Mouse (Mus musculus) neural tube, embryonic 13.5 days (tissue): ENCODE results near the gene Il21r. TPM values are rescaled to one million over a fixed set of nuclear protein-coding genes. Genes with fewer than 3 reads are reported as not detected.

Experiments used
- ATAC-seq: fragments of 200-750 bp; cut with Nextera tagmentation; 2 replicates; pipeline ENCODE4 v1.8.0; 2017; ENCODE audit warnings: low read depth, mild to moderate bottlenecking, moderate TSS enrichment, moderate library complexity
- H3K27ac ChIP-seq: fragments of 300-500 bp; sonication (generic); replicated peaks from 2 replicates; pipeline ENCODE4 v1.5.1; 2015; ENCODE audit warnings: moderate library complexity, mild to moderate bottlenecking, inconsistent platforms
- H3K27me3 ChIP-seq: fragments of 300-500 bp; sonication (generic); 2 replicates; pipeline ENCODE4 v1.6.1; 2015; ENCODE audit warnings: mild to moderate bottlenecking, inconsistent platforms
- H3K36me3 ChIP-seq: fragments of 300-500 bp; sonication (generic); 2 replicates; pipeline ENCODE4 v1.6.1; 2015; ENCODE audit warnings: mild to moderate bottlenecking, inconsistent platforms
- H3K4me1 ChIP-seq: fragments of 300-500 bp; sonication (generic); replicated peaks from 2 replicates; pipeline ENCODE4 v1.6.1; 2015; ENCODE audit warnings: inconsistent platforms
- H3K4me2 ChIP-seq: fragments of 300-500 bp; sonication (generic); 2 replicates; pipeline ENCODE4 v1.6.1; 2015; ENCODE audit warnings: inconsistent platforms, mild to moderate bottlenecking, moderate library complexity
- H3K4me3 ChIP-seq: fragments of 300-500 bp; sonication (generic); 2 replicates; pipeline ENCODE4 v1.5.1; 2015; ENCODE audit warnings: mild to moderate bottlenecking, inconsistent platforms
- H3K9ac ChIP-seq: fragments of 300-500 bp; sonication (generic); 2 replicates; pipeline ENCODE4 v1.6.1; 2015; ENCODE audit warnings: moderate library complexity, mild to moderate bottlenecking, inconsistent platforms
- H3K9me3 ChIP-seq: fragments of 300-500 bp; sonication (generic); 2 replicates; pipeline ENCODE4 v1.6.1; 2016; ENCODE audit warnings: inconsistent platforms
- WGBS: fragments of 180-500 bp; shearing (Covaris S2); methylation state at CpG from one replicate; pipeline ENCODE4 v1.1.7; 2015; 5-methylcytosine and 5-hydroxymethylcytosine counted together
- polyA plus RNA-seq: library from polyadenylated mRNA; unstranded; fragments of >200 nt; fragmentation: Nextera tagmentation; extraction: Ambion mirVana; gene quantifications from 2 replicates; pipeline ENCODE4 v1.2.1, GENCODE M21; 2015

Gene Il21r
- polyA plus RNA-seq, 1 experiment from 2014 or later: 0.25 TPM

GRCm38 (mm10) chr7:125678756-125679155 is 75.5 kb downstream of the Il21r start:
- Histone ChIP-seq H3K9me3 (no peaks in the 10 kb centered on the region), H3K27me3 (no peaks in the 10 kb centered on the region), H3K36me3 (peaks cover 90% of the 10 kb centered on the region), H3K4me3 (no peak overlapping the region), H3K4me1 (no peaks in the 10 kb centered on the region), H3K27ac (no peak overlapping the region; the same call in 1 of the 2 replicates), H3K4me2 (no peak overlapping the region), H3K9ac (no peak overlapping the region)
- 77% methylated on average over 8 of the region's 8 CpGs for WGBS
- no peak for ATAC-seq

DNA sequence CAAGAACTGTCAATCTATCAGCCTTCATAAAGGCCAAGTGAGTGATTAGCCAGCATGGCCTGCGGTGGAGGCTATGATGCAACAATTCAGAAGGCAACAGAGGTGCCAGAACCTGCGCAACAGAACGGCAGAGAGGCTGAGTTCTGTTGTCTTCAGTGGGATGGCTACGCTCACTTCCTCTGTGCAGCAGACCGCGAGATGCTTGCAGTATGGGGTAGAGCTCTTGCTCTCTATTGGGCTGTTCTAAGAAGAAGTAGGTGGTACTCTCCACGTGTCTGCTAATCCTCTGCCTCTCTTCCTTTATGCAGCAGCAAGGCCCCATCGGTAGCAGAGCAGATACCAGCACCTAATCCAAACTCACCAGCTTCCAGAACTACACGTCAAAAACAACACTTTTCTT is 76.7 kb downstream of the Il21r start:
- 93% methylated on average over 9 of the region's 9 CpGs for WGBS
- Histone ChIP-seq H3K4me2 (no peak overlapping the region), H3K4me1 (no peaks in the 10 kb centered on the region), H3K36me3 (peaks cover 82% of the 10 kb centered on the region), H3K27me3 (no peaks in the 10 kb centered on the region), H3K27ac (no peak overlapping the region), H3K9ac (no peak overlapping the region), H3K4me3 (no peak overlapping the region), H3K9me3 (no peaks in the 10 kb centered on the region)
- no peak for ATAC-seq

Other genes starting within 250 kb of the Il21r start
- gene Kdm8, start 158.8 kb upstream of the Il21r start, polyA plus RNA-seq: 4.7 and 5.4 TPM in 2 replicates
- gene Nsmce1, start 111.8 kb upstream of the Il21r start, polyA plus RNA-seq: 93.2 and 105 TPM in 2 replicates
- gene Il4ra, start 51.3 kb upstream of the Il21r start, polyA plus RNA-seq: 4.3 and 5.5 TPM in 2 replicates
- 28.7 and 29.3 TPM in 2 replicates for gene Gtf3c1, start 104.4 kb downstream of the Il21r start, polyA plus RNA-seq
- 5.9 and 8.3 TPM in 2 replicates for gene D430042O09Rik, start 104.5 kb downstream of the Il21r start, polyA plus RNA-seq